Mouse (Mus musculus) ES-E14 (cell line): ENCODE measurements at regions not wholly inside any gene's neighbourhood (a gene's known extent, or its start where the extent isn't known, plus 50 kb on each side); places are given as distances from the start of the nearest gene placed in this dataset.

ENCODE experiments used
- DNase-seq: peaks from one replicate; pipeline ENCODE4 v3.0.0-alpha.2; 2013; ENCODE audit warnings: low read depth, low spot score
- H3K27ac ChIP-seq: 2 replicates; pipeline ENCODE4 v1.5.1; 2012; ENCODE audit warnings: low read depth, mild to moderate bottlenecking, low read length, moderate library complexity, mixed read lengths; ENCODE audit not compliant: poor library complexity, insufficient read depth, severe bottlenecking
- H3K36me3 ChIP-seq: 2 replicates; pipeline ENCODE4 v1.6.1; 2012; ENCODE audit warnings: mild to moderate bottlenecking, low read length, moderate library complexity, mixed read lengths; ENCODE audit not compliant: control insufficient read depth, poor library complexity, insufficient read depth, severe bottlenecking
- H3K4me1 ChIP-seq, 2 experiments: fragments of 150-350 bp in 1 of 2; sonication (generic) in 1 of 2; 2 replicates each; pipeline ENCODE4 v1.6.1; 2012; ENCODE audit warnings: low read length in 2 of 2, mild to moderate bottlenecking in 1 of 2, mixed read lengths in 1 of 2; ENCODE audit not compliant: control insufficient read depth in 2 of 2, insufficient read depth in 2 of 2, poor library complexity in 1 of 2
- H3K4me3 ChIP-seq, 2 experiments: fragments of 150-350 bp in 1 of 2; sonication (generic) in 1 of 2; 2 replicates each; pipeline ENCODE4 v1.5.1; 2012; ENCODE audit warnings: low read length in 2 of 2, low read depth in 1 of 2, mild to moderate bottlenecking in 1 of 2, mixed read lengths in 1 of 2; ENCODE audit not compliant: insufficient read depth in 1 of 2, poor library complexity in 1 of 2, severe bottlenecking in 1 of 2
- H3K9ac ChIP-seq: 2 replicates; pipeline ENCODE4 v1.6.1; 2012; ENCODE audit warnings: low read depth, mild to moderate bottlenecking, low read length, mixed read lengths; ENCODE audit not compliant: poor library complexity, insufficient read depth, severe bottlenecking
- H3K9me3 ChIP-seq: fragments of 150-350 bp; sonication (generic); 2 replicates; pipeline ENCODE4 v1.6.1; 2012; ENCODE audit warnings: low read depth, mild to moderate bottlenecking, low read length; ENCODE audit not compliant: control insufficient read depth, insufficient read depth
- CHD2 ChIP-seq: IDR thresholded peaks from 2 replicates; pipeline ENCODE4 v1.6.1; 2014; ENCODE audit warnings: mild to moderate bottlenecking, low read depth, low read length, inconsistent platforms
- HCFC1 ChIP-seq: IDR thresholded peaks from 2 replicates; pipeline ENCODE4 v1.6.1; 2012; ENCODE audit warnings: low read length, inconsistent platforms, borderline replicate concordance; ENCODE audit not compliant: insufficient read depth
- MAFK ChIP-seq: IDR thresholded peaks from 2 replicates; pipeline ENCODE4 v1.6.1; 2014; ENCODE audit warnings: mild to moderate bottlenecking, low read depth, low read length, inconsistent platforms; ENCODE audit not compliant: insufficient read depth
- ZC3H11A ChIP-seq: IDR thresholded peaks from 2 replicates; pipeline ENCODE4 v1.6.1; 2012; ENCODE audit warnings: low read depth, mild to moderate bottlenecking, inconsistent platforms, low read length, borderline replicate concordance
- ZNF384 ChIP-seq: IDR thresholded peaks from 2 replicates; pipeline ENCODE4 v1.6.1; 2012; ENCODE audit warnings: low read depth, low read length, inconsistent platforms
- in situ Hi-C, 2 experiments: fragments of 600-800 bp; cut with MboI; formaldehyde crosslinking; loops; one replicate each; pipeline ENCODE4 v1.15.1; 2025; ENCODE audit warnings: low sequenced_read_pairs in 2 of 2, inconsistent platforms in 1 of 2; ENCODE audit not compliant: unreplicated experiment in 2 of 2

- no peak for TF ChIP-seq MAFK
- no peaks in the 10 kb centered on the region for H3K36me3 ChIP-seq
- H3K4me3 ChIP-seq, result no peak overlapping the region
- H3K27ac ChIP-seq, result no peak overlapping the region
- H3K4me1 ChIP-seq, result no peaks in the 10 kb centered on the region
- no peaks in the 10 kb centered on the region for H3K9me3 ChIP-seq
- no peak overlapping the region for H3K9ac ChIP-seq
- in situ Hi-C loops, result no loop called here
- DNase-seq, result peak; percentile 7
Measured at GRCm38 (mm10) chr2:123131496-123131895, 366.5 kb downstream of the Sqor start.

DNA sequence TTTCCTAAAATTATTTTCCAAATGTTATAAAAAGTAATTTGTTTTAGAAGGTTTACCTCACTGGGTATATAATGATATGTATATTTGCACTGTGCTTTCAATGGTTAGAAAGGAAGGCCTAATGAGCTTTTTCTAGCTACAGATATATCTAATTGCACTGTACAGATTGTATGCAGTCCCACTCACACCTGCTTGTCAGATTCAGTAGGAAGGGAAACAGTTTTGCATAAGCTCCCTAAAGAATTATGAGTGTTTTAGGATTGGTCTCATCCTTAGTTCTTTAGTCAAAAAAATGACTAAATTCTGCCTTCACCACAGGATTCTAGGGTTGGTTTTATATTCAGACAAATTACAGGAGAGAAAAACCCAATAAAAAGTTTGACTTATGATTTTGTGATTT lies 388.1 kb downstream of the Sqor start:
- TF ChIP-seq HCFC1 (no peak), ZC3H11A (no peak), CHD2 (no peak), ZNF384 (no peak), MAFK (no peak)
- DNase-seq, result no peak
- in situ Hi-C loops, result no loop called here

DNA sequence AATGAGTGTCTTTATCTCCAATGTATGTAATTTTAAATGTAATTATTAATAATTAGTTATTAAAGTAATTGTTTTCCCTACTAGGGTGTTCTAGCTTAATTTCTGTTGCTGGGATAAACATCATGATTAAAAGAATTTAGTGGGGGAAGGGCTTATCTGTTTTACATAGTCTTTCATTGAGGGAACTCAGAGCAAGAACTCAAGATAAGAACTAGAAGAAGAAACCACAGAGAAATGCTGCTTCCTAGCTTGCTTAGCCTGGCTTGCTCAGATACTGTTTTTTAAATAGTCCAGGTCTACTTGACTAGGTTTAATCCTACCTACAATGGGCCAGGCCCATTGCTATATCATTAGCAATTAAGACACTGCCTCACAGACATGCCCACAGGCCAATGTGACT lies 400.3 kb downstream of the Sqor start:
- Histone ChIP-seq H3K36me3 (no peaks in the 10 kb centered on the region), H3K4me3 (no peak overlapping the region), H3K9me3 (no peaks in the 10 kb centered on the region), H3K4me1 (no peaks in the 10 kb centered on the region), H3K27ac (no peak overlapping the region), H3K9ac (no peak overlapping the region)
- in situ Hi-C loops, result no loop called here
- DNase-seq, result no peak
- no peak for TF ChIP-seq ZNF384
- TF ChIP-seq HCFC1, result no peak
- TF ChIP-seq MAFK, result no peak
- TF ChIP-seq CHD2, result no peak
- no peak for TF ChIP-seq ZC3H11A

More for the DNA sequence above, 388.1 kb downstream of the Sqor start:
- Histone ChIP-seq H3K27ac (no peak overlapping the region), H3K4me1 (no peaks in the 10 kb centered on the region), H3K9ac (no peak overlapping the region), H3K9me3 (no peaks in the 10 kb centered on the region), H3K36me3 (no peaks in the 10 kb centered on the region), H3K4me3 (no peak overlapping the region)

GRCm38 (mm10) chr2:123170611-123171010 lies 405.6 kb downstream of the Sqor start:
- no peaks in the 10 kb centered on the region for H3K36me3 ChIP-seq
- no peak overlapping the region for H3K27ac ChIP-seq
- no peak for DNase-seq
- no peak overlapping the region for H3K9ac ChIP-seq
- H3K9me3 ChIP-seq, result no peaks in the 10 kb centered on the region
- H3K4me3 ChIP-seq, result no peak overlapping the region
- no peaks in the 10 kb centered on the region for H3K4me1 ChIP-seq
- no peak for TF ChIP-seq ZC3H11A
- TF ChIP-seq CHD2, result no peak
- TF ChIP-seq MAFK, result no peak
- in situ Hi-C loops, result no loop called here

DNA sequence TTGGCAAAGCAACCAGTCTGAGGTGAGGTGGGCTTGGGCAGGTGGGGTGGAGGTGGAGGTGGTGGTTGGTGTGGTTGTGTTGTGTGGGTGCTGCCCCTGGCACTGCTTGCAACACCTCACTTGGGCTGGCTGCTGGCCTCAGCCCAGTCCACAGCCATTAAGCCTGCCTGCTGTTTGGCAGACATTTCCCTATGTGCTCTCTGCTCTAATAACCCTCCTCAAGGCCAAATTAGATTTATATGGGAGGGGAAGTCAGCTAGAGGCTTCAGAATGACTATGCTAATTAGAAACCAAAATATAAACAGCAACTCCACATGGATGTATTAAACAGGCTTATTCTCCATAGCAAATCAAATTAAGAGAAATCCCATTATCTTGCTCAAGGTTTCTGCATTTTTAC lies 417.2 kb downstream of the Sqor start:
- Histone ChIP-seq H3K9ac (no peak overlapping the region), H3K36me3 (no peaks in the 10 kb centered on the region), H3K4me3 (no peak overlapping the region), H3K4me1 (no peaks in the 10 kb centered on the region), H3K9me3 (no peaks in the 10 kb centered on the region), H3K27ac (no peak overlapping the region)
- DNase-seq, result no peak
- in situ Hi-C loops, result no loop called here
- no peak for TF ChIP-seq CHD2
- no peak for TF ChIP-seq ZC3H11A
- TF ChIP-seq HCFC1, result no peak
- no peak for TF ChIP-seq MAFK
- TF ChIP-seq ZNF384, result no peak
